Mouse (Mus musculus) stomach, postnatal 0 days (tissue): ENCODE measurements at regions not wholly inside any gene's neighbourhood (a gene's known extent, or its start where the extent isn't known, plus 50 kb on each side); places are given as distances from the start of the nearest gene placed in this dataset.

Source experiments
- ATAC-seq: fragments of 200-750 bp; cut with Nextera tagmentation; 2 replicates; pipeline ENCODE4 v1.8.0; 2017; ENCODE audit not compliant: low FRiP score, low TSS enrichment
- DNase-seq: peaks from one replicate; pipeline ENCODE4 v3.0.0-alpha.2; 2016; ENCODE audit warnings: low spot score
- H3K27ac ChIP-seq: fragments of 300-500 bp; sonication (generic); replicated peaks from 2 replicates; pipeline ENCODE4 v1.5.1; 2014; ENCODE audit warnings: mild to moderate bottlenecking, control low read depth
- H3K27me3 ChIP-seq: fragments of 300-500 bp; sonication (generic); 2 replicates; pipeline ENCODE4 v1.6.1; 2014; ENCODE audit warnings: low read length; ENCODE audit not compliant: control insufficient read depth, insufficient read depth
- H3K36me3 ChIP-seq: fragments of 300-500 bp; sonication (generic); 2 replicates; pipeline ENCODE4 v1.6.1; 2014; ENCODE audit warnings: low read length, mixed read lengths; ENCODE audit not compliant: control insufficient read depth, insufficient read depth
- H3K4me1 ChIP-seq: fragments of 300-500 bp; sonication (generic); replicated peaks from 2 replicates; pipeline ENCODE4 v1.6.1; 2014; ENCODE audit warnings: antibody characterized with exemption; ENCODE audit not compliant: control insufficient read depth, insufficient read depth
- H3K4me2 ChIP-seq: fragments of 300-500 bp; sonication (generic); replicated peaks from 2 replicates; pipeline ENCODE4 v1.6.1; 2014; ENCODE audit warnings: low read depth, mild to moderate bottlenecking, control low read depth, moderate library complexity
- H3K4me3 ChIP-seq: fragments of 300-500 bp; sonication (generic); 2 replicates; pipeline ENCODE4 v1.5.1; 2014; ENCODE audit warnings: low read depth, low read length, control low read depth
- H3K9ac ChIP-seq: fragments of 300-500 bp; sonication (generic); 2 replicates; pipeline ENCODE4 v1.6.1; 2014; ENCODE audit warnings: mild to moderate bottlenecking, low read length, control low read depth, mixed read lengths
- H3K9me3 ChIP-seq: fragments of 300-500 bp; sonication (generic); 2 replicates; pipeline ENCODE4 v1.6.1; 2016; ENCODE audit warnings: low read length; ENCODE audit not compliant: control insufficient read depth
- CTCF ChIP-seq: IDR thresholded peaks from 2 replicates; pipeline ENCODE4 v1.5.1; 2016; ENCODE audit warnings: antibody characterized with exemption, low read depth, mild to moderate bottlenecking, moderate library complexity
- EP300 ChIP-seq: optimal IDR thresholded peaks from 2 replicates; pipeline ENCODE3; 2016; ENCODE audit warnings: antibody characterized with exemption
- WGBS: fragments of 180-500 bp; shearing (Covaris S2); extraction: QIAGEN DNeasy Blood & Tissue Kit; methylation state at CpG from one replicate; pipeline ENCODE4 v1.1.7; 2014; 5-methylcytosine and 5-hydroxymethylcytosine counted together

- no peaks in the 10 kb centered on the region for H3K4me1 ChIP-seq
- no peak for TF ChIP-seq EP300
- no peak for TF ChIP-seq CTCF
- H3K4me2 ChIP-seq: no peak overlapping the region
- 71% methylated on average over 11 of the region's 11 CpGs for WGBS
- H3K4me3 ChIP-seq: no peak overlapping the region
- no peaks in the 10 kb centered on the region for H3K27me3 ChIP-seq
- H3K9me3 ChIP-seq: no peaks in the 10 kb centered on the region
- no peak overlapping the region for H3K27ac ChIP-seq
- no peak for DNase-seq
- no peak for ATAC-seq
- no peaks in the 10 kb centered on the region for H3K36me3 ChIP-seq
- no peak overlapping the region for H3K9ac ChIP-seq
These were observed 171.7 kb downstream of the Trim29 start for GRCm38 (mm10) chr9:43482101-43483090.

- no peaks in the 10 kb centered on the region for H3K27me3 ChIP-seq
- TF ChIP-seq EP300 (no peak), CTCF (no peak)
- H3K36me3 ChIP-seq: no peaks in the 10 kb centered on the region
- H3K4me2 ChIP-seq: no peak overlapping the region
- ATAC-seq: no peak
- no peak overlapping the region for H3K4me3 ChIP-seq
- no peak for DNase-seq
- H3K4me1 ChIP-seq: no peaks in the 10 kb centered on the region
- H3K27ac ChIP-seq: no peak overlapping the region
- no peak overlapping the region for H3K9ac ChIP-seq
- WGBS: 80% methylated on average over 2 of the region's 2 CpGs
- no peaks in the 10 kb centered on the region for H3K9me3 ChIP-seq
These were observed 172.5 kb downstream of the Trim29 start for GRCm38 (mm10) chr9:43483195-43483594.

- WGBS: 82% methylated on average over 2 of the region's 2 CpGs
- H3K9ac ChIP-seq: no peak overlapping the region
- peak; percentile 16; the same call in 1 of the 2 replicates for TF ChIP-seq CTCF
- no peak for TF ChIP-seq EP300
These were observed 173.3 kb downstream of the Trim29 start for GRCm38 (mm10) chr9:43483906-43484305.

DNA sequence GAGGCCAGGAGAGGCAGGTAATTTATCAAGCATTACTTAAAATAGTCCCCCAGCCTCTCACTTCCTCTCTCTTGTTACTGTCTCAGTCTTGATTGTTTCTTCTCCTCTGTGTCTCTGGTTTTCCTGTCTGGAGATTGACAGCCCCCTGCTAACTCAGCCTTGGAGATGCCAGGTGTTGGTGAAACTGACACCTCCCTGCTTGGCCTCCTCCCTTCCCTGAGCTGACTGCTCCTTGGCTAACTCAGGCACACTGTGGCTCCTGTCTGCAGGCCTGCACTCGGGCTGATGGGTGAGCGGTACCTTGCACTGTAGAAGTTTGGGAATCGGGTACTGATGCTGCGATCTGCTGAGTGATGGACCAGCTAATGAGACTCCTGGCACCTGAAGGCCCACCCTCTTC, 176.1 kb downstream of the Trim29 start:
- TF ChIP-seq CTCF: no peak
- no peak for TF ChIP-seq EP300
- no peak overlapping the region for H3K9ac ChIP-seq
- no peaks in the 10 kb centered on the region for H3K4me1 ChIP-seq
- no peak overlapping the region for H3K27ac ChIP-seq
- no peaks in the 10 kb centered on the region for H3K9me3 ChIP-seq
- DNase-seq: no peak
- no peaks in the 10 kb centered on the region for H3K36me3 ChIP-seq
- 64% methylated on average over 4 of the region's 4 CpGs for WGBS
- H3K4me2 ChIP-seq: no peak overlapping the region
- no peaks in the 10 kb centered on the region for H3K27me3 ChIP-seq
- ATAC-seq: no peak
- H3K4me3 ChIP-seq: no peak overlapping the region

More at GRCm38 (mm10) chr9:43483906-43484305, 173.3 kb downstream of the Trim29 start:
- Histone ChIP-seq H3K4me3 (no peak overlapping the region), H3K36me3 (no peaks in the 10 kb centered on the region), H3K27me3 (no peaks in the 10 kb centered on the region), H3K27ac (no peak overlapping the region), H3K4me2 (no peak overlapping the region), H3K4me1 (no peaks in the 10 kb centered on the region), H3K9me3 (no peaks in the 10 kb centered on the region)
- DNase-seq (no peak), ATAC-seq (no peak)

DNA sequence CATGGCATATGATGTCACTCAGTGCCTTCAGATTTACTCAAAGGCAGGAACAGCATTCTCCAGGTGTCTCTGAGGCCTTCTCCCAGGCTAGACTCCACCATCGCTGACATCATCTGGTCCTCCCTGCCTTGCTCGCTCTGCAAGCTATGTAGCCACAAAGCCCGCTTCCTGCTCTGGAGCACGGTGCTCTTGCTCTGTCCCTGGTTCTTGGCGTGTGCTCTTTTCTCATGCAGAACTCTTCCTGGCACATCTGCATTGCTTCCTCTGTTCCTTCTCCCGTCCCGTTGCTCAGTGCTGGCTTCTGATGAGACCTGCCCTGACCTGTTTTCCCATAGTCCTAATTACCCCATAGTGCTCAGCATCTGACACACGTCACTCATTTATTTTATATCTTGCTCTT, 178.6 kb downstream of the Trim29 start:
- Histone ChIP-seq H3K9ac (no peak overlapping the region), H3K4me3 (no peak overlapping the region), H3K4me1 (no peaks in the 10 kb centered on the region), H3K4me2 (no peak overlapping the region), H3K27ac (no peak overlapping the region), H3K36me3 (no peaks in the 10 kb centered on the region), H3K9me3 (no peaks in the 10 kb centered on the region), H3K27me3 (no peaks in the 10 kb centered on the region)
- DNase-seq: no peak
- no peak for ATAC-seq
- TF ChIP-seq CTCF: no peak
- TF ChIP-seq EP300: no peak
- 52% methylated on average over 8 of the region's 8 CpGs for WGBS

DNA sequence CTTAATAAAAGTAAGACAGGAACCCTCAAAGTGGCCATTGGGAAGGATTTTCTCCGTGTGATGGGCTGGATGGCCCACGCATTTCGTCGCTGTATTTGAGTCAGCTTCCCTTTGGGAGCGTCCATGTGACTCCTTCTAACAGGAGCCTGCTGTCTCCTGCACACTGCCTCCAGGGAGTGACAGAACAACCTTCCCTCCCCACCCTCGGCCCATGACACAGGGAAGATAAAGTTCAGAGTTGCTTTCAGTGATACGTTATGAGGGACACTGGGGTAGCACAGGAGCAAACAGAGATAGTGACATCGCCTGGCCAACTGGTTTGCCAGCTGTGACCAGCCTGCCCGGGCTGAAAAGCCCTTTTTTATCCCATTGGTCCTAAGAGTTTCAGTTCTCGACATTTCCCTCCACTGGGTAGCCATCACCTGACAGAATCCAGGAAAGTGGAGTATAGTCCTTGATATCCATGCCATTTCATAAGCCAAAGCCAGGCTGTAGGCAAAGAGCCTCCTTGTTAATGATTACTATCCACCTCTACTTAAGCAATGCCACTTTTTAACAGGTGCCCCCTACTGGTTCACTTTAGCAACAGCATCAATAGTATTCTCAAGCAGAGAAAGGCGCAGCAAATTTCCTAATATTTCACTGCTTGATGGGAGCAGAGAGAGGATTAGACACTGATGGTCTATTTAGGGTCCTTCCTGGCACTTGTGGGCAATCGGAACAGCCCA, 180.5 kb downstream of the Trim29 start:
- H3K4me3 ChIP-seq: no peak overlapping the region
- no peak overlapping the region for H3K27ac ChIP-seq
- no peak overlapping the region for H3K9ac ChIP-seq
- no peaks in the 10 kb centered on the region for H3K36me3 ChIP-seq
- no peak overlapping the region for H3K4me2 ChIP-seq
- H3K27me3 ChIP-seq: no peaks in the 10 kb centered on the region
- ATAC-seq: no peak
- WGBS: 61% methylated on average over 12 of the region's 12 CpGs
- H3K4me1 ChIP-seq: no peaks in the 10 kb centered on the region
- TF ChIP-seq EP300: no peak
- TF ChIP-seq CTCF: peak; percentile 80
- no peak for DNase-seq
- no peaks in the 10 kb centered on the region for H3K9me3 ChIP-seq
